Mouse (Mus musculus) frontal cortex, postnatal 25 days (tissue): ENCODE data around the gene Derl3.
"Not testable (repeated sequence)": the region's sequence is repeated elsewhere in the genome, so short reads cannot be mapped to it uniquely, and the experiment has no call there.

ENCODE experiments used
- DNase-seq, 2 experiments: peaks; one replicate each; pipeline ENCODE4 v3.0.0; 2022; ENCODE audit warnings: low spot score in 2 of 2

Derl3 gene

GRCm38 (mm10) chr10:75872915-75873542, 20.2 kb upstream of the Derl3 start:
- DNase-seq = peak in 1 of 2 experiments; percentile 54

- no peak for DNase-seq
Measured at GRCm38 (mm10) chr10:75873543-75874170, 19.6 kb upstream of the Derl3 start.

GRCm38 (mm10) chr10:75878836-75879235, 14.4 kb upstream of the Derl3 start:
- no peak for DNase-seq

GRCm38 (mm10) chr10:75880351-75880750, 12.9 kb upstream of the Derl3 start:
- no peak for DNase-seq

GRCm38 (mm10) chr10:75880771-75881577, 12.2 kb upstream of the Derl3 start:
- no peak for DNase-seq

- no peak for DNase-seq
Measured at GRCm38 (mm10) chr10:75881578-75882432, 11.4 kb upstream of the Derl3 start.

GRCm38 (mm10) chr10:75882433-75883231, 10.6 kb upstream of the Derl3 start:
- DNase-seq = no peak

GRCm38 (mm10) chr10:75883232-75883552, 10.0 kb upstream of the Derl3 start:
- peak; percentile 64 to 66 for DNase-seq

- no peak for DNase-seq
Measured at GRCm38 (mm10) chr10:75884742-75885141, 8.5 kb upstream of the Derl3 start.

- not testable (repeated sequence) for DNase-seq
Measured at GRCm38 (mm10) chr10:75887504-75887903, 5.7 kb upstream of the Derl3 start.

- no peak for DNase-seq
Measured at GRCm38 (mm10) chr10:75889406-75890153, 3.6 kb upstream of the Derl3 start.

GRCm38 (mm10) chr10:75894601-75895000, 1.4 kb downstream of the Derl3 start:
- no peak for DNase-seq

- no peak for DNase-seq
Measured at GRCm38 (mm10) chr10:75895730-75896129, 2.5 kb downstream of the Derl3 start.

GRCm38 (mm10) chr10:75896208-75896607, 3.0 kb downstream of the Derl3 start:
- DNase-seq = no peak

GRCm38 (mm10) chr10:75897373-75897772, 4.2 kb downstream of the Derl3 start:
- peak; percentile 66 to 68 for DNase-seq

GRCm38 (mm10) chr10:75898039-75898564, 4.9 kb downstream of the Derl3 start:
- DNase-seq = no peak

GRCm38 (mm10) chr10:75898846-75899245, 5.6 kb downstream of the Derl3 start:
- no peak for DNase-seq

GRCm38 (mm10) chr10:75904391-75904790, 11.2 kb downstream of the Derl3 start:
- DNase-seq = no peak

- DNase-seq = no peak
Measured at GRCm38 (mm10) chr10:75906882-75907281, 13.7 kb downstream of the Derl3 start.

GRCm38 (mm10) chr10:75910698-75911097, 17.5 kb downstream of the Derl3 start:
- DNase-seq = no peak
